Mouse (Mus musculus): ENCODE results near the gene Paxx. TPM values are rescaled to one million over a fixed set of nuclear protein-coding genes. Genes with fewer than 3 reads are reported as not detected.
"Not testable (repeated sequence)": the region's sequence is repeated elsewhere in the genome, so short reads cannot be mapped to it uniquely, and the experiment has no call there.

Paxx gene
- polyA plus RNA-seq, 1 experiment: 22.4 TPM

- peak overlapping the region; percentile 89; the same call in 1 of the 2 replicates for H3K27ac ChIP-seq (ENCODE audit: insufficient read depth, low read depth, low read length)
- H3K4me1 ChIP-seq (ENCODE audit: control insufficient read depth, insufficient read depth, low read length): peaks cover 25% of the 10 kb centered on the region
- no peak overlapping the region for H3K4me3 ChIP-seq (ENCODE audit: insufficient read depth, low read length)
- TF ChIP-seq POLR2A (IDR thresholded peaks at IDR 0.05; ENCODE audit: borderline replicate concordance, low read depth, low read length) (no peak), CTCF (IDR thresholded peaks at IDR 0.05; ENCODE audit: low read depth, low read length) (peak; percentile 62)
These were observed 39.0 kb downstream of the Paxx start for GRCm38 (mm10) chr2:25421896-25422295.

GRCm38 (mm10) chr2:25417426-25417825 is 43.5 kb downstream of the Paxx start:
- Histone ChIP-seq H3K27ac (ENCODE audit: insufficient read depth, low read depth, low read length) (no peak overlapping the region), H3K4me1 (ENCODE audit: control insufficient read depth, insufficient read depth, low read length) (peaks cover 3% of the 10 kb centered on the region), H3K4me3 (ENCODE audit: insufficient read depth, low read length) (no peak overlapping the region)
- no peak for TF ChIP-seq CTCF (IDR thresholded peaks at IDR 0.05; ENCODE audit: low read depth, low read length)
- no peak for TF ChIP-seq POLR2A (IDR thresholded peaks at IDR 0.05; ENCODE audit: borderline replicate concordance, low read depth, low read length)

GRCm38 (mm10) chr2:25413436-25413835 is 47.5 kb downstream of the Paxx start:
- not testable (repeated sequence) for H3K4me1 ChIP-seq (ENCODE audit: control insufficient read depth, insufficient read depth, low read length); H3K27ac ChIP-seq (ENCODE audit: insufficient read depth, low read depth, low read length); H3K4me3 ChIP-seq (ENCODE audit: insufficient read depth, low read length)

- TF ChIP-seq POLR2A (IDR thresholded peaks at IDR 0.05; ENCODE audit: borderline replicate concordance, low read depth, low read length) (no peak), CTCF (IDR thresholded peaks at IDR 0.05; ENCODE audit: low read depth, low read length) (no peak)
- H3K4me3 ChIP-seq (ENCODE audit: insufficient read depth, low read length): no peak overlapping the region
- no peaks in the 10 kb centered on the region for H3K4me1 ChIP-seq (ENCODE audit: control insufficient read depth, insufficient read depth, low read length)
- H3K27ac ChIP-seq (ENCODE audit: insufficient read depth, low read depth, low read length): no peak overlapping the region
These were observed 52.0 kb downstream of the Paxx start for GRCm38 (mm10) chr2:25408908-25409307.

Other genes with a start within 250 kb of the Paxx start
- 33.3 and 35.7 TPM in 2 replicates for gene Nelfb, start 249.6 kb downstream of the Paxx start, polyA plus RNA-seq (2012; ENCODE audit: insufficient read depth, insufficient read length, missing spikeins)
- not detected in 2 replicates for gene Stpg3, start 246.5 kb downstream of the Paxx start, polyA plus RNA-seq (2012; ENCODE audit: insufficient read depth, insufficient read length, missing spikeins)
- gene Fam166a, start 242.3 kb downstream of the Paxx start, polyA plus RNA-seq (2012; ENCODE audit: insufficient read depth, insufficient read length, missing spikeins): not detected in 2 replicates
- 124 and 135 TPM in 2 replicates for gene Tubb4b, start 236.4 kb downstream of the Paxx start, polyA plus RNA-seq (2012; ENCODE audit: insufficient read depth, insufficient read length, missing spikeins)
- not detected in 2 replicates for gene Slc34a3, start 226.7 kb downstream of the Paxx start, polyA plus RNA-seq (2012; ENCODE audit: insufficient read depth, insufficient read length, missing spikeins)
- not detected in 2 replicates for gene Rnf224, start 224.3 kb downstream of the Paxx start, polyA plus RNA-seq (2012; ENCODE audit: insufficient read depth, insufficient read length, missing spikeins)
- gene Rnf208, start 218.8 kb downstream of the Paxx start, polyA plus RNA-seq (2012; ENCODE audit: insufficient read depth, insufficient read length, missing spikeins): 0.66 TPM in 1 of 2 replicates, not detected in the other
- not detected in 2 replicates for gene Cysrt1, start 218.6 kb downstream of the Paxx start, polyA plus RNA-seq (2012; ENCODE audit: insufficient read depth, insufficient read length, missing spikeins)
- 1.3 and 6.1 TPM in 2 replicates for gene AL732309.1, start 214.2 kb downstream of the Paxx start, polyA plus RNA-seq (2012; ENCODE audit: insufficient read depth, insufficient read length, missing spikeins)
- gene Tmem203, start 205.7 kb downstream of the Paxx start, polyA plus RNA-seq (2012; ENCODE audit: insufficient read depth, insufficient read length, missing spikeins): 18.1 and 20.4 TPM in 2 replicates
- gene Tprn, start 198.5 kb downstream of the Paxx start, polyA plus RNA-seq (2012; ENCODE audit: insufficient read depth, insufficient read length, missing spikeins): 8.8 and 10.2 TPM in 2 replicates
- gene Ssna1, start 188.7 kb downstream of the Paxx start, polyA plus RNA-seq (2012; ENCODE audit: insufficient read depth, insufficient read length, missing spikeins): 55.1 and 59.7 TPM in 2 replicates
- 84.0 and 89.6 TPM in 2 replicates for gene Anapc2, start 188.6 kb downstream of the Paxx start, polyA plus RNA-seq (2012; ENCODE audit: insufficient read depth, insufficient read length, missing spikeins)
- not detected in 2 replicates for gene Tmem210, start 172.9 kb downstream of the Paxx start, polyA plus RNA-seq (2012; ENCODE audit: insufficient read depth, insufficient read length, missing spikeins)
- not detected in 2 replicates for gene Lrrc26, start 171.2 kb downstream of the Paxx start, polyA plus RNA-seq (2012; ENCODE audit: insufficient read depth, insufficient read length, missing spikeins)
- 0.79 TPM in 1 of 2 replicates, not detected in the other for gene Grin1, start 141.9 kb downstream of the Paxx start, polyA plus RNA-seq (2012; ENCODE audit: insufficient read depth, insufficient read length, missing spikeins)
- 36.1 and 43.5 TPM in 2 replicates for gene Man1b1, start 128.8 kb downstream of the Paxx start, polyA plus RNA-seq (2012; ENCODE audit: insufficient read depth, insufficient read length, missing spikeins)
- 93.4 and 99.0 TPM in 2 replicates for gene Dpp7, start 104.7 kb downstream of the Paxx start, polyA plus RNA-seq (2012; ENCODE audit: insufficient read depth, insufficient read length, missing spikeins)
- 175 and 203 TPM in 2 replicates for gene Uap1l1, start 95.4 kb downstream of the Paxx start, polyA plus RNA-seq (2012; ENCODE audit: insufficient read depth, insufficient read length, missing spikeins)
- 7.2 and 8.0 TPM in 2 replicates for gene Sapcd2, start 88.8 kb downstream of the Paxx start, polyA plus RNA-seq (2012; ENCODE audit: insufficient read depth, insufficient read length, missing spikeins)
- not detected in 2 replicates for gene Entpd2, start 65.2 kb downstream of the Paxx start, polyA plus RNA-seq (2012; ENCODE audit: insufficient read depth, insufficient read length, missing spikeins)
- gene Npdc1, start 61.7 kb downstream of the Paxx start, polyA plus RNA-seq (2012; ENCODE audit: insufficient read depth, insufficient read length, missing spikeins): 5.0 and 6.6 TPM in 2 replicates
- gene Fut7, start 37.8 kb downstream of the Paxx start, polyA plus RNA-seq (2012; ENCODE audit: insufficient read depth, insufficient read length, missing spikeins): 9.5 and 9.6 TPM in 2 replicates
- 14.9 and 16.4 TPM in 2 replicates for gene Abca2, start 32.4 kb downstream of the Paxx start, polyA plus RNA-seq (2012; ENCODE audit: insufficient read depth, insufficient read length, missing spikeins)
- gene Clic3, start 4.3 kb downstream of the Paxx start, polyA plus RNA-seq (2012; ENCODE audit: insufficient read depth, insufficient read length, missing spikeins): not detected in 2 replicates
- not detected in 2 replicates for gene Ptgds, start 9.0 kb upstream of the Paxx start, polyA plus RNA-seq (2012; ENCODE audit: insufficient read depth, insufficient read length, missing spikeins)
- gene Lcn12, start 32.8 kb upstream of the Paxx start, polyA plus RNA-seq (2012; ENCODE audit: insufficient read depth, insufficient read length, missing spikeins): not detected in 2 replicates
- gene Fbxw5, start 39.7 kb upstream of the Paxx start, polyA plus RNA-seq (2012; ENCODE audit: insufficient read depth, insufficient read length, missing spikeins): 35.0 and 35.4 TPM in 2 replicates
- gene C8g, start 40.6 kb upstream of the Paxx start, polyA plus RNA-seq (2012; ENCODE audit: insufficient read depth, insufficient read length, missing spikeins): 1.8 TPM in 1 of 2 replicates, not detected in the other
- 14.8 and 15.5 TPM in 2 replicates for gene Traf2, start 85.8 kb upstream of the Paxx start, polyA plus RNA-seq (2012; ENCODE audit: insufficient read depth, insufficient read length, missing spikeins)
- gene Edf1, start 96.8 kb upstream of the Paxx start, polyA plus RNA-seq (2012; ENCODE audit: insufficient read depth, insufficient read length, missing spikeins): 142 and 160 TPM in 2 replicates
- 0.60 and 1.3 TPM in 2 replicates for gene Mamdc4, start 113.8 kb upstream of the Paxx start, polyA plus RNA-seq (2012; ENCODE audit: insufficient read depth, insufficient read length, missing spikeins)
- 20.0 and 23.0 TPM in 2 replicates for gene Phpt1, start 114.1 kb upstream of the Paxx start, polyA plus RNA-seq (2012; ENCODE audit: insufficient read depth, insufficient read length, missing spikeins)
- gene Ajm1, start 120.7 kb upstream of the Paxx start, polyA plus RNA-seq (2012; ENCODE audit: insufficient read depth, insufficient read length, missing spikeins): 0.11 and 0.21 TPM in 2 replicates
- gene Rabl6, start 147.4 kb upstream of the Paxx start, polyA plus RNA-seq (2012; ENCODE audit: insufficient read depth, insufficient read length, missing spikeins): 76.0 and 76.9 TPM in 2 replicates
- not detected in 2 replicates for gene Ccdc183, start 156.6 kb upstream of the Paxx start, polyA plus RNA-seq (2012; ENCODE audit: insufficient read depth, insufficient read length, missing spikeins)
- gene Tmem141, start 160.9 kb upstream of the Paxx start, polyA plus RNA-seq (2012; ENCODE audit: insufficient read depth, insufficient read length, missing spikeins): 51.6 and 54.3 TPM in 2 replicates
- 18.6 and 21.5 TPM in 2 replicates for gene Fcna, start 166.9 kb upstream of the Paxx start, polyA plus RNA-seq (2012; ENCODE audit: insufficient read depth, insufficient read length, missing spikeins)
- gene Lcn8, start 192.0 kb upstream of the Paxx start, polyA plus RNA-seq (2012; ENCODE audit: insufficient read depth, insufficient read length, missing spikeins): not detected in 2 replicates
- gene Lcn5, start 196.9 kb upstream of the Paxx start, polyA plus RNA-seq (2012; ENCODE audit: insufficient read depth, insufficient read length, missing spikeins): not detected in 2 replicates
- gene Lcn6, start 215.7 kb upstream of the Paxx start, polyA plus RNA-seq (2012; ENCODE audit: insufficient read depth, insufficient read length, missing spikeins): not detected in 2 replicates
- gene Lcn10, start 221.6 kb upstream of the Paxx start, polyA plus RNA-seq (2012; ENCODE audit: insufficient read depth, insufficient read length, missing spikeins): not detected in 2 replicates
- gene Obp2a, start 238.9 kb upstream of the Paxx start, polyA plus RNA-seq (2012; ENCODE audit: insufficient read depth, insufficient read length, missing spikeins): not detected in 2 replicates
- 29.8 and 34.7 TPM in 2 replicates for gene Bmyc, start 245.6 kb upstream of the Paxx start, polyA plus RNA-seq (2012; ENCODE audit: insufficient read depth, insufficient read length, missing spikeins)

All from bone marrow macrophage, adult 2 months (primary cell).